11 mouse cellular contexts compared by ENCODE assay signal in genomic region chr4:111671440-111671839, GRCm38 (mm10). TPM values are rescaled to one million over a fixed set of nuclear protein-coding genes. Genes with fewer than 3 reads are reported as not detected.
A peak's percentile ranks its signal among the peaks of the same experiment; 100 is the strongest.
DNase-seq lines count a peak whose midpoint lies in the region; ATAC-seq and TF ChIP-seq lines count a peak whose summit lies in the region.
"Had no signal": no experiment of that assay in that cellular context is flagged by ENCODE, and none has a peak within 500 bp of the region (broad histone marks: within the 10 kb centered on the region; RNA-seq: fewer than 3 reads in every experiment).

No protein-coding gene starts in this region.

- H3K27me3 ChIP-seq in forebrain, embryonic 13.5 days = peaks cover 13% of the 10 kb centered on the region; the same call in 1 of the 2 replicates
- H3K27me3 ChIP-seq in forebrain, embryonic 11.5 days (ENCODE audit: control insufficient read depth, insufficient read depth, low read length) = no peaks in the 10 kb centered on the region
- H3K27me3 ChIP-seq in hindbrain, embryonic 16.5 days (replicated peaks; ENCODE audit: control insufficient read depth, insufficient read depth, low read length) = no peaks in the 10 kb centered on the region
- H3K27me3 ChIP-seq in small intestine, adult 2 months (ENCODE audit: control insufficient read depth, insufficient read depth, low read length) = no peaks in the 10 kb centered on the region

- no peaks in the 10 kb centered on the region for H3K9me3 ChIP-seq in forebrain, embryonic 13.5 days (replicated peaks)
- H3K9me3 ChIP-seq in forebrain, embryonic 11.5 days (ENCODE audit: control insufficient read depth, low read length) = no peaks in the 10 kb centered on the region
- no peaks in the 10 kb centered on the region for H3K9me3 ChIP-seq in hindbrain, embryonic 16.5 days (ENCODE audit: control insufficient read depth, low read length)

- no peak overlapping the region for H3K4me3 ChIP-seq in forebrain, embryonic 13.5 days
- no peak overlapping the region for H3K4me3 ChIP-seq in forebrain, embryonic 11.5 days (ENCODE audit: low read depth, low read length)
- H3K4me3 ChIP-seq in hindbrain, embryonic 16.5 days (ENCODE audit: low read length) = no peak overlapping the region
- H3K4me3 ChIP-seq in small intestine, adult 2 months (ENCODE audit: low read depth, low read length) = no peak overlapping the region
- H3K4me3 ChIP-seq: layer of hippocampus, adult 2 months had no signal

- H3K36me3 ChIP-seq in forebrain, embryonic 13.5 days (ENCODE audit: poor library complexity, severe bottlenecking) = no peaks in the 10 kb centered on the region
- no peaks in the 10 kb centered on the region for H3K36me3 ChIP-seq in forebrain, embryonic 11.5 days (ENCODE audit: control insufficient read depth, insufficient read depth, low read length)
- no peaks in the 10 kb centered on the region for H3K36me3 ChIP-seq in hindbrain, embryonic 16.5 days (ENCODE audit: control insufficient read depth, insufficient read depth, low read length)
- no peaks in the 10 kb centered on the region for H3K36me3 ChIP-seq in small intestine, adult 2 months (ENCODE audit: control insufficient read depth, insufficient read depth, low read length)

- no peak overlapping the region for H3K4me2 ChIP-seq in forebrain, embryonic 13.5 days
- no peak overlapping the region for H3K4me2 ChIP-seq in forebrain, embryonic 11.5 days (ENCODE audit: low read depth, low read length, severe bottlenecking)
- H3K4me2 ChIP-seq in hindbrain, embryonic 16.5 days (ENCODE audit: low read length) = no peak overlapping the region

- no peak for TF ChIP-seq POLR2A in small intestine, adult 2 months (IDR thresholded peaks at IDR 0.05; ENCODE audit: low read depth, low read length)

- ATAC-seq in forebrain, embryonic 13.5 days = 0 out of 2 replicates have a peak, but pooled peaks have one; percentile 16
- ATAC-seq in forebrain, embryonic 11.5 days (replicated peaks; ENCODE audit: low FRiP score) = no peak
- ATAC-seq in hindbrain, embryonic 16.5 days = no peak

- no peak overlapping the region for H3K27ac ChIP-seq in forebrain, embryonic 13.5 days
- H3K27ac ChIP-seq in forebrain, embryonic 11.5 days (ENCODE audit: low read depth, low read length) = no peak overlapping the region
- H3K27ac ChIP-seq in hindbrain, embryonic 16.5 days (ENCODE audit: low read depth, low read length) = no peak overlapping the region
- H3K27ac ChIP-seq in small intestine, adult 2 months (ENCODE audit: insufficient read depth, low read depth, low read length) = peak overlapping the region; percentile 47; the same call in 1 of the 2 replicates
- H3K27ac ChIP-seq: layer of hippocampus, adult 2 months had no signal

- no peak for DNase-seq in forebrain, embryonic 11.5 days (ENCODE audit: low spot score)
- DNase-seq in kidney, postnatal 10 days = peak; percentile 7
- no peak for DNase-seq in kidney, postnatal 36 days
- no peak for DNase-seq in embryo, embryonic 10.5 days (ENCODE audit: low spot score)
- no peak for DNase-seq in adrenal gland, postnatal 25 days
- DNase-seq: cerebellum, postnatal 14 days; lung, adult 2 months had no signal

- H3K4me1 ChIP-seq in forebrain, embryonic 13.5 days = peaks cover 8% of the 10 kb centered on the region
- H3K4me1 ChIP-seq in forebrain, embryonic 11.5 days (replicated peaks; ENCODE audit: control insufficient read depth, insufficient read depth, low read length) = no peaks in the 10 kb centered on the region
- peaks cover 5% of the 10 kb centered on the region; the same call in 1 of the 2 replicates for H3K4me1 ChIP-seq in hindbrain, embryonic 16.5 days (ENCODE audit: control insufficient read depth, insufficient read depth, low read depth, low read length)
- no peaks in the 10 kb centered on the region for H3K4me1 ChIP-seq in small intestine, adult 2 months (ENCODE audit: control insufficient read depth, insufficient read depth, insufficient read length, low read length)

- no peak overlapping the region for H3K9ac ChIP-seq in forebrain, embryonic 13.5 days
- no peak overlapping the region for H3K9ac ChIP-seq in forebrain, embryonic 11.5 days (ENCODE audit: low read length)
- H3K9ac ChIP-seq in hindbrain, embryonic 16.5 days (ENCODE audit: low read depth, low read length) = peak overlapping the region; percentile 0; the same call in 1 of the 2 replicates

- no peak for TF ChIP-seq CTCF in small intestine, adult 2 months (IDR thresholded peaks at IDR 0.05; ENCODE audit: extremely low read depth, insufficient read length, insufficient replicate concordance, low read depth, low read length)

- WGBS in forebrain, embryonic 13.5 days = 70% methylated on average over 4 of the region's 4 CpGs
- WGBS in forebrain, embryonic 11.5 days = 68% methylated on average over 4 of the region's 4 CpGs
- WGBS in hindbrain, embryonic 16.5 days = 60% methylated on average over 4 of the region's 4 CpGs
- 36% methylated on average over 4 of the region's 4 CpGs for WGBS in small intestine, adult 2 months

RNA-seq across cellular contexts. Expression of gene Spata6, which starts 48.3 kb away (rescaled TPM):
- polyA plus RNA-seq in forebrain, embryonic 13.5 days (2015; fragmentation: Nextera tagmentation; extraction: Ambion mirVana) = 11.3 and 12.5 TPM in 2 replicates
- 30.5 and 32.9 TPM in 2 replicates for polyA plus RNA-seq in forebrain, embryonic 11.5 days (2014; fragmentation: Nextera tagmentation; extraction: Ambion mirVana)
- polyA plus RNA-seq in hindbrain, embryonic 16.5 days (2015; fragmentation: Nextera tagmentation; extraction: Ambion mirVana) = 16.1 and 16.8 TPM in 2 replicates
- 5.8 and 6.1 TPM in 2 replicates for polyA plus RNA-seq in small intestine, adult 2 months (2012; rRNA removed)
- total RNA-seq in adrenal gland, postnatal 25 days (2021) = 12.6 and 14.9 TPM in 2 replicates
